Mouse (Mus musculus): ENCODE measurements around the gene Fpr-rs6.

Fpr-rs6 gene

GRCm38 (mm10) chr17:20182997-20183396 lies at the start of gene Fpr-rs6:
Fpr-rs6 (minus strand) TSS chr17:20183097.
- DNase-seq (ENCODE audit: low read depth), result no peak

All from naive thymus-derived CD4-positive, alpha-beta T cell, adult 2 months (primary cell).